Mouse (Mus musculus) neural tube, embryonic 12.5 days (tissue): ENCODE results near the gene Ctsm. TPM values are rescaled to one million over a fixed set of nuclear protein-coding genes. Genes with fewer than 3 reads are reported as not detected.
"Not testable (repeated sequence)": the region's sequence is repeated elsewhere in the genome, so short reads cannot be mapped to it uniquely, and the experiment has no call there.

Experiments
- ATAC-seq: fragments of 200-750 bp; cut with Nextera tagmentation; 2 replicates; pipeline ENCODE4 v1.8.0; 2017; ENCODE audit warnings: low read depth, mild to moderate bottlenecking, moderate TSS enrichment, moderate library complexity; ENCODE audit not compliant: low FRiP score
- H3K27ac ChIP-seq: fragments of 300-500 bp; sonication (generic); 2 replicates; pipeline ENCODE4 v1.5.1; 2016
- H3K27me3 ChIP-seq: fragments of 300-500 bp; sonication (generic); replicated peaks from 2 replicates; pipeline ENCODE4 v1.6.1; 2016; ENCODE audit warnings: mild to moderate bottlenecking
- H3K36me3 ChIP-seq: fragments of 300-500 bp; sonication (generic); 2 replicates; pipeline ENCODE4 v1.6.1; 2016; ENCODE audit warnings: mild to moderate bottlenecking
- H3K4me1 ChIP-seq: fragments of 300-500 bp; sonication (generic); 2 replicates; pipeline ENCODE4 v1.6.1; 2016
- H3K4me2 ChIP-seq: fragments of 300-500 bp; sonication (generic); replicated peaks from 2 replicates; pipeline ENCODE4 v1.6.1; 2016; ENCODE audit warnings: mild to moderate bottlenecking
- H3K4me3 ChIP-seq: fragments of 300-500 bp; sonication (generic); 2 replicates; pipeline ENCODE4 v1.5.1; 2016
- H3K9ac ChIP-seq: fragments of 300-500 bp; sonication (generic); 2 replicates; pipeline ENCODE4 v1.6.1; 2016; ENCODE audit warnings: mild to moderate bottlenecking
- H3K9me3 ChIP-seq: fragments of 300-500 bp; sonication (generic); 2 replicates; pipeline ENCODE4 v1.6.1; 2016; ENCODE audit warnings: mild to moderate bottlenecking
- WGBS: fragments of 180-500 bp; shearing (Covaris S2); methylation state at CpG from one replicate; pipeline ENCODE4 v1.1.7; 2016; 5-methylcytosine and 5-hydroxymethylcytosine counted together
- polyA plus RNA-seq: library from polyadenylated mRNA; unstranded; fragments of >200 nt; fragmentation: Nextera tagmentation; extraction: Ambion mirVana; gene quantifications from 2 replicates; pipeline ENCODE4 v1.2.1, GENCODE M21; 2016

Ctsm gene
- polyA plus RNA-seq = not detected in 2 replicates

- no peak within 1 kb of the TSS for H3K4me3 ChIP-seq
- no peaks in the 10 kb centered on the region for H3K36me3 ChIP-seq
- H3K9ac ChIP-seq = no peak within 1 kb of the TSS
- H3K4me2 ChIP-seq = no peak within 1 kb of the TSS
- no peaks in the 10 kb centered on the region for H3K27me3 ChIP-seq
- no peaks in the 10 kb centered on the region for H3K4me1 ChIP-seq
- H3K9me3 ChIP-seq = peaks cover 22% of the 10 kb centered on the region
- ATAC-seq = no peak
- WGBS = 74% methylated on average over 4 of the region's 4 CpGs
- H3K27ac ChIP-seq = no peak within 1 kb of the TSS
Measured at GRCm38 (mm10) chr13:61541631-61542030, at the start of gene Ctsm. TSS of gene Ctsm (minus strand) at chr13:61541839.

GRCm38 (mm10) chr13:61570027-61570426 is 28.4 kb upstream of the Ctsm start, which contains the start of gene Cts3:
TSS of gene Cts3 (minus strand) at chr13:61570127.
- no peak within 1 kb of the TSS for H3K27ac ChIP-seq
- H3K4me1 ChIP-seq = no peaks in the 10 kb centered on the region
- no peak for ATAC-seq
- H3K9ac ChIP-seq = no peak within 1 kb of the TSS
- no peaks in the 10 kb centered on the region for H3K27me3 ChIP-seq
- H3K36me3 ChIP-seq = no peaks in the 10 kb centered on the region
- H3K9me3 ChIP-seq = peaks cover 38% of the 10 kb centered on the region
- no peak within 1 kb of the TSS for H3K4me3 ChIP-seq
- H3K4me2 ChIP-seq = no peak within 1 kb of the TSS

- H3K9ac ChIP-seq, H3K27ac ChIP-seq, H3K27me3 ChIP-seq, H3K4me3 ChIP-seq, H3K4me1 ChIP-seq, H3K4me2 ChIP-seq, ATAC-seq, H3K36me3 ChIP-seq: not testable (repeated sequence)
- WGBS = 47% methylated on average over 1 of the region's 1 CpGs
- H3K9me3 ChIP-seq = peaks cover 23% of the 10 kb centered on the region
Measured at GRCm38 (mm10) chr13:61568074-61568473, 26.4 kb upstream of the Ctsm start, which contains the start of gene Gm49352. TSS of gene Gm49352 (minus strand) at chr13:61568174.

Other genes starting within 250 kb of the Ctsm start
- gene Cts7, start 183.6 kb downstream of the Ctsm start, polyA plus RNA-seq = not detected in 2 replicates
- not detected in 2 replicates for gene Gm49352, start 26.3 kb upstream of the Ctsm start, polyA plus RNA-seq
- gene Cts3, start 28.3 kb upstream of the Ctsm start, polyA plus RNA-seq = not detected in 2 replicates